Mouse (Mus musculus) brain, embryonic 14.5 days (tissue): ENCODE measurements around the gene Zfp420. TPM values are rescaled to one million over a fixed set of nuclear protein-coding genes. Genes with fewer than 3 reads are reported as not detected.
A peak's percentile ranks its signal among the peaks of the same experiment; 100 is the strongest.

Source experiments
- DNase-seq: peaks from one replicate; pipeline ENCODE4 v3.0.0-alpha.2; 2011; ENCODE audit warnings: low read depth
- CTCF ChIP-seq: fragments of 200-500 bp; IDR thresholded peaks from 2 replicates; pipeline ENCODE4 v1.5.1; 2012; ENCODE audit warnings: inconsistent platforms, mild to moderate bottlenecking, moderate library complexity, borderline replicate concordance; ENCODE audit not compliant: insufficient read depth, insufficient read length; ENCODE audit errors: extremely low read depth
- POLR2A ChIP-seq: fragments of 200-500 bp; IDR thresholded peaks from 2 replicates; pipeline ENCODE4 v1.6.1; 2012; ENCODE audit warnings: mild to moderate bottlenecking, inconsistent platforms, borderline replicate concordance; ENCODE audit not compliant: poor library complexity, insufficient read depth, insufficient read length, severe bottlenecking; ENCODE audit errors: extremely low read depth
- polyA plus RNA-seq: library from polyadenylated mRNA; depleted of rRNA; stranded (reverse); fragments of >200 nt; gene quantifications from 2 replicates; pipeline ENCODE4 v1.2.3, GENCODE M21; 2012; rRNA removed

The Zfp420 gene
- polyA plus RNA-seq = 15.0 and 17.3 TPM in 2 replicates

- peak; percentile 97 for DNase-seq
- TF ChIP-seq POLR2A (peak; percentile 51; the same call in 1 of the 2 replicates), CTCF (no peak)
Measured at GRCm38 (mm10) chr7:29859532-29860517, at the start of gene Zfp420. Gene Zfp420, plus strand, starts transcription at chr7:29859979.

DNA sequence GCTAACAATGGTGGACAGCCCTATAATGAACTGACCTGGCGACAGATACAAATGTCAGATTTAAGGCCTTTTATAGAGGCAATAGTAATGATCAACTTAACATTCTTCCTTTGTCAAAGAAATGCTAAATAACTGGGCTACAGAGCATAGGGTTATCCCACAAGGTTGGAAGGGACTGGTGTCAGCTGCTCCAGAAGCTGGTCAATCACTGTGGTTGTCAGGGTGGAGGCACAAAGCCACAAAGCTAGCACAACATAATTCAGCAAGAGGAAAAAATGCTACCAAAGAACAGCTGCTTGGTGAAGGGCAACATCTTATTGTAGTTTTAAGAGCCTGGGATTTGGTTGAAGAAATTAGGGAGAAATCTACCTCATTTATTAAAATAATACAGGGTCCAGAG is 47.5 kb upstream of the Zfp420 start:
- DNase-seq = no peak
- TF ChIP-seq POLR2A (no peak), CTCF (no peak)

- DNase-seq = no peak
- no peak for TF ChIP-seq POLR2A
- no peak for TF ChIP-seq CTCF
Measured at GRCm38 (mm10) chr7:29814381-29814780, 45.4 kb upstream of the Zfp420 start.

DNA sequence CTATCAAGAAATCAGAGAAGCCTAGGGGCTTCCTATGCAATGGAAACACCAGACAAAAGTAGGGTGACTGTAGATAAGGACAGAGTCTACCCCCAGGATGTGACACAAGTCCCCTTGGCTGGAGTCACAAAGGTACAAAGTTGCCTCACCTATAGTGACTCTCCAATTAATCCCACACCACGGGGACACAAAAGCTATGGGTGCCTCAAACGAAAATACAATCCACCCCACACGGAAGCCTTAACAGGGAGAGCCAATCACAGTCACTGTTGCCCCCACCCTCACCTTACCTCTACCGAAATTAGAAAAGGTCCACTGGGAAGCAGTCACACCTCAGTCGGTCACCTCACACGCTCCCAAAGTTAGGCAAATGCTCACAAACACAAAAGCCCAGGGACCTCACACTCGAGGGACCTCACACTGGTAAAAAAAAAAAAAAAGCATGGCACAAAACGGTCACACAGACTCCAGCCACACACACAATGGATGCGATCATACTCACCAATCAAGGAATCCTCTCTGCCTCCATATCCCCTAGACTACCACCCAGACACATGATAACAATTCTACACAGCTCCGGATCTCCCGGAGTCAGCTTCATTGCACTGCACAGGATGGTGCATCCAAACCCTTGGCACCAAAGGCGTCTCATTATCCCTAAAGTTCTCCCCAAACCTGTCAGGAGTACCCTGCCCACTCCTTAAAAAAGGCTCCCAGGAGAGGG is 44.6 kb upstream of the Zfp420 start:
- DNase-seq = no peak
- TF ChIP-seq CTCF = no peak
- no peak for TF ChIP-seq POLR2A

DNA sequence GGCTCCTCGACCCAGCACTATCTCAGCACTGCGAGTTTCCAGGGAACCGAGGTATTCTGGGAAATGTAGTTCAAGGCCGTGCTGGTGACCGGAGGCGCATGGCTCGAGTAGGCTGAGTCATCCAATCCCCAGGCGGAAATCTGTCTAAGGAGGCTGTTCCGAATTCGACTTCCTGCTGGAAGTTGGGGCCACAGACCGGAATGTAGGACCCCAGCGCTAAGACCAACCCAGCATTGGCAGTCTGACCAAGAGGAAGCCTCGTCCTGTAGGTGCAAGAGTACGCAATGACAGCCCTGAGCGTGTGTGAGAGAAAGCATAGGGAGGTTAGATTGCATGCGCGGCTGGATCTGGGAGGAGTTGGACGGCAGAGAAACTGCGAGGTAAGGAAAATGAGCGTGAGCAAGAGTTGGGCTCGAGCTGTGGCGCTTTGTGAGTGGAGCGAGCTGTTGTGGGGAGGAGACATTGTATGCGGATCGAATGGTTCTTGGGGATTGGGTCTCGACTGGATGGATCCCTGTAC is 43.8 kb upstream of the Zfp420 start, which contains the start of gene Zfp790:
Zfp790 (plus strand) TSS at position 205 of the 520 bp plus-strand sequence.
- no peak for TF ChIP-seq POLR2A
- peak; percentile 98 for DNase-seq

- peak; percentile 97 for DNase-seq
- TF ChIP-seq POLR2A (no peak), CTCF (no peak)
Measured at GRCm38 (mm10) chr7:29818619-29819254, 41.0 kb upstream of the Zfp420 start.

GRCm38 (mm10) chr7:29828001-29828400 is 31.8 kb upstream of the Zfp420 start:
- no peak for DNase-seq
- no peak for TF ChIP-seq CTCF
- no peak for TF ChIP-seq POLR2A

GRCm38 (mm10) chr7:29829804-29830203 is 30.0 kb upstream of the Zfp420 start:
- TF ChIP-seq CTCF = no peak
- no peak for TF ChIP-seq POLR2A
- no peak for DNase-seq

- TF ChIP-seq CTCF = no peak
- no peak for TF ChIP-seq POLR2A
- peak; percentile 37 for DNase-seq
Measured at GRCm38 (mm10) chr7:29836816-29837215, 23.0 kb upstream of the Zfp420 start.

GRCm38 (mm10) chr7:29839256-29839655 is 20.5 kb upstream of the Zfp420 start:
- no peak for DNase-seq
- no peak for TF ChIP-seq POLR2A
- no peak for TF ChIP-seq CTCF

- no peak for DNase-seq
- TF ChIP-seq CTCF (no peak), POLR2A (no peak)
Measured at GRCm38 (mm10) chr7:29842105-29842504, 17.7 kb upstream of the Zfp420 start.
